Mouse (Mus musculus): ENCODE results near the gene Fut2.

Gene Fut2

DNA sequence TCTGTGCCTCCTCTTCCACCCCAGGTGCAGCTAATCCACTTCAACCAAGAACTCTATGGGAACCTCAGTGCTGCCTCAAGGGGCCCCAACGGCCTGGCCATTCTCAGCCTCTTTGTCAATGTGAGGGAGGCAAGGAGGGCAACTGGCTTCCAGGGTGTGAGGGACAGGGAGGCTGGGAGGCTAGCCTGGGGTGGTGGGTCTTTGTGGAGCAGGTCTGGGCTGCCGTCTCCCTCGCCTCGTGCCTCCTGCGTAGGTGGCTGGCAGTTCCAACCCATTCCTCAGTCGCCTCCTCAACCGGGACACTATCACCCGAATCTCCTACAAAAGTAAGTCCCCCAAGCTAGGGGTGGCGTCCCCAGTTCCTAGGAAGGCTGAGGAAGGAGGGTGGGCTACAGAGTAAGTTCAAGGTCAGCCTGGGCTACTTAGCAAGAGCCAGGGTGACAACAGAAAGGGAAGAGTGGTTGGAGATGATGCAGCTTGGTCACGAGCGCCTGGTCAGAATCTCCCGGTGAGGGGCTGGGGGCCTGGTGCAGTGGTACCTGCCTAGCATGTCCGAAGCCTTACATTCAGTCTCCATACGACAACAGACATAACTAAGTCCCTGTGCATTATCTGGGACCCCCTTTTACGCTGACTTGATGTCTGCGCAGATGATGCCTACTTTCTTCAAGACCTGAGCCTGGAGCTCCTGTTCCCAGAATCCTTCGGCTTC is 36.8 kb upstream of the Fut2 start:
- DNase-seq (ENCODE audit: low spot score), result no peak

DNA sequence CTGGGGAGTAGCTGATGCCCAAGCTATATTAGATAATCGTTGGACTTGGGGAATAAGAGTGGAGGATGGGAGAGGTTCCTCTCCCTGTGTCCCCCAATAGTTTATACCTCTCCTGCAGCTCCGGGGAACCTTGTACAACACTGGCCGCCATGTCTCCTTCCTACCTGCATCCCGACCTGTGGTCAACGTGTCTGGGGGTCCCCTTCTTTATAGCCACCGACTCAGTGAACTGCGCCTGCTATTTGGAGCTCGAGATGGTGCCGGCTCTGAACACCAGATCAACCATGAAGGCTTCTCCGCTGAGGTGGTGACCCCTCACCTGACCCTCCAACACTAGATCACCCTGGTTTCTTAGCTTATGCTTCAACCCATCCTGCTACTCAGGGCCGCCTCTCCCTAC is 36.1 kb upstream of the Fut2 start:
- DNase-seq (ENCODE audit: low spot score), result no peak

DNA sequence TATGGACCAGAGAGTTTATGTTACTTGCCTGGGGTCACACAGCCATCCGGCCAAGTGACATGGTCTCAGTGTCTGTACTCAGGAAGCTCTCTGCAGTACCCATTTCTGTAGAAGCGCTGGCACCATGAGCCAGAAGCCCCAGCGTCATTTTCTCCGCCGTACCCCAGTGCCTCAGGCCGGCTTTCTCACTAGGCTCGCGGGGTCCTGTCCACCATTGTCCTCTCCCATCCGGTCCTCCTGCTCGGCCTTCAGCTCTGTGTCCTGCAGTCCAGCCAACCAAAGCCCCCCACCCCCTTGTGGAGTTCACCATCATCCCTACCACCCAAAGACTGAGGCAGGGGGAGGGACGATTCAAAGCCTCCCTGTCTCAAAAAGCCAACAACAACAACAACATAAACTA is 35.4 kb upstream of the Fut2 start:
- DNase-seq (ENCODE audit: low spot score), result no peak

DNA sequence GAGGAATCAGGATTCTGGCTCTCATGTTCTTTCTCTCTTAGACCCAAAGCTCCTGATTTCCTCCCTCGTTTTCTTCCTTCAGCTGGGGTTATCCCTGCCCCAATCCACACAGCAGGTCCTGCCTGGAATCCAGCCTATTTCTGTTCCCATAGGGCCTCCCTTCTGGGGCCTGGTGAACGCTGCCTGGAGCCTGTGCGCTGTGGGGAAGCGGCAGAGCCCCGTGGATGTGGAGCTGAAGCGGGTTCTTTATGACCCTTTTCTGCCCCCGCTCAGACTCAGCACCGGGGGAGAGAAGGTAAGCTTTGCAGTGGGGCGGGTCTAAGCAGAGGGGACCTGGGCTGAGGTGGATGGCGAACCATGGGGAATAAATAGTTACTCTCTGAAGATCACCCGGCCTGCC is 34.9 kb upstream of the Fut2 start:
- DNase-seq (ENCODE audit: low spot score), result no peak

DNA sequence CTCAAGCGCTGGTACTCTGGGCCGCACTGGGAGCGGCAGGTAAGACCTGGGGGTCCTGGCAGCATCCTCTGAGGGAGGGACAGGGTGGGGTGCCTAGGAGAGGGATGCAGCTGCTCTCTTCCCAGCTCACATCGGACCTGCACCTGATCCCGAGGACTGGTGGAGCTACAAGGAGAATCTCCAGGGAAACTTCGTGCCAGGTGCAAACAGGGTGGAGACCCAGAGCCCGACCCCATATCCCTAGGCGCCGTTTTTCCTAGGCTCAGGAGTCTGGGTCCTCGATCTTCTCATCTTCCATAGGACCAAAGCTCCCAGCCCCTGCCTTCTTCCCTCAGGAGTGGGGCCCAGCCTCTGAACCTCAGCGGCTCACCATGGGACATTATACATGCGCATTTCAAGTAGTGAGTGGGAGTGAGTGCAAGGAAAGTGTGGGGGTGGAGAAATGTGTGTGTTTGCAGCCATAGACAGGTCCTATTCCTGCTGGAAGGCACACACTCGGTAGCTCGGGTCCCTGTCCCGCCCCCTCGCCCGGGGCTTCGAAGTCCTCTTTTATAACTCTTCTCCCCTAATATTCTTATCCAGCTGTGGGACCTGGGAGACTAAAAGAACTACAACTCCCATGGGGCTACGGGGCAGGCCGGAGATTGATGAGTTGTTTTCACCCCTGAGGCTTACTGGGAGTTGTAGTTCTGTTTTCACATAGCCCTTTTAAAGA is 34.3 kb upstream of the Fut2 start:
- DNase-seq (ENCODE audit: low spot score), result no peak

DNA sequence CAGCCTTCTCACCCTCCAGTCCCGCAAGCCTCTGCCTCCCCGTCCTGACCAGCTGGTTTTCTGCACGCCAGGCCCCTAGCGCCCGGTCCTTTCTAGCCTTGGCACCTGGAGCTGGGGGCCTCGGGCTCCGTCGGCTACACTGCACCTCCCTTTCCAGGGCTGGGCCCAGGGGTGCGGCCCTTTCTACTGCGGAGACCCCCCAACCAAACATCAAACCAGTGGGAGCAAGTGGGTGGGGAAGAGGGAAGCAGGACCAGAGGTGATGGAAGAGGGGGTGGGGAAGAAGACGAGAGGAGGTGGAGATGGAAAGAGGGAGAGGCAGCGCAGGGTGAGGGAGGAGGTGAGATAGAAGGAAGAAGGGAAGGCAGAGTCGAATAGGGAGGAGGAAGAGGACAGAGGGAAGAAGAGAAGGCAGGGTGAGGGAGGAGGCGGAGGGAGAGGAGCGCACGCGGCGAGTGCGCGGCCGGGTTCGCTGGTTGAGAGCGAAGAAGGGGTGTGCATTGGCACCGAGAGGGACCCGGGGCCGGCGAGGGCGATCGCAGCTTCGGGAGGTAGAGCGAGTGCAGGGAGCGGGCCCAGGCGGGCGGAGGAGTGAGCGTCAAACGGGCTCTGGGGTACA is 33.4 kb upstream of the Fut2 start, which contains the start of gene Car11:
TSS of gene Car11 (plus strand) at position 321 of the 619 bp plus-strand sequence.
- no peak for DNase-seq (ENCODE audit: low spot score)

DNA sequence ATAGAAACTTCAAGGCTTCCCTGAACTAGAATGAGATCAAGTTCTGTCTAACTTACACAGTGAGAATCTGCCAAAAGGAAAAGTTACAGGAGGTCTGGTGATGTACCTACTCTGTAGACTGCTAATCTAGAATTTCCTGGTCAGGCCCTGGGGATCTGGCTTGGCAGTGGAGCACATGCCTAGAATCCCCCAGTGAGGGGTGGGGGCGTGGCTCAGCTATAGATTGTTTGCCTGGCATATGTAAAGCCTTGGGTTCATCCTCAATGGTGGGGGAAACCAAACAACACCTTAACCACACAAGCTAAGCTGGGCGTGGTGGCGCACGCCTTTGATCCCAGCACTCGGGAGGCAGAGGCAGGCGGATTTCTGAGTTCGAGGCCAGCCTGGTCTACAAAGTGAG is 31.7 kb upstream of the Fut2 start:
- DNase-seq (ENCODE audit: low spot score), result no peak

DNA sequence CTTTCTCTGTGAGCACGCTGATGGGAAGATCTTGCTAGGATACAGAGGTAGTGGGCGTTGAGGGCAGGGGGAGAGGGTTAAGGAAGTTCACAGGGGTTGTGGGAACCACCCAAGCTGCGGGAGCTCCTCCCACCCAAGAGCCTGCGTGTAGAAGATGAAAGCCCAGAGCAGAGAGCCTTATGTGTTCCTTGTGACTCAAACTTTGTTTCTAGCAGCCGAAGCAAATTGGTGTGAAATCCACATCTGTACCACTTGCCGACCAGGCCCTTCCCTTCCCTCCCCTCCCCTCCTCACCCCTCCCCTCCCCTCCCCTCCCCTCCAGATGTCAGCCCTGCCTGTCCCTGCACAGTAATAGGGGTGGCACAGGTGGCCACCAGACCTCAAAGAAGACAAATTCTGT is 28.9 kb upstream of the Fut2 start:
- no peak for DNase-seq (ENCODE audit: low spot score)

DNA sequence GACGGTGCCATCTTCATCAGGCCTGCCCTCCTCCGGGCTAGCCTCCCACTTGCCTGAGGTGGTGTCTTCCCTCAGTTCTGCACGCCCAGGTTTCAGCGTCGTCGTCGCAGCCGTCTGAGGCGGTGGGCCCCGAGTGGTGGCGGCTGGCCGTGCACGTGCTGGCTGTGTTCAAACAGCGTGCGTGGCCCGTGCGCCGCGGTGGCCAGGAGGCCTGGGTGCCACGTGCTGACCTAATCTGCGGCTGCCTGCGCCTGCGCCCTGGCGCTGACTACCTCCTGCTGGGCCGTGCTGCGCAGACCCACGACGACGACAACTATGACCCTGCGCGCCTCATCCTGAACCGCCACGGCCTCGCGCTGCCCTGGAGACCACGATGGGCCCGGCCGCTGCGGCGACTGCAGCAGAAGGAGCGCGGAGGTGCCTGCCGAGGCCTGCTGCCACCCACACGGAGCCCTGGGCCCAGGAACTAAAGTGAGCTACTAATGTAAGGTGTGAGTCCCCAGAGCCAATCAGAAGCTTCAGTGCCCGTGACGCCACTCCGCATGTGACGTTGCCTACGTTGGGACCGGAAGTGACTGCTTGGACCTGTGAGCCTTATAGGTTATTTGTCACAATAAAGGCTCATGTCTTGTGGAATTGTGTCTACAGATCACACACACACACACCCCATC is 27.9 kb upstream of the Fut2 start, which contains the start of gene Sec1:
TSS of gene Sec1 (minus strand) at position 482 of the 671 bp plus-strand sequence.
- no peak for DNase-seq (ENCODE audit: low spot score)

DNA sequence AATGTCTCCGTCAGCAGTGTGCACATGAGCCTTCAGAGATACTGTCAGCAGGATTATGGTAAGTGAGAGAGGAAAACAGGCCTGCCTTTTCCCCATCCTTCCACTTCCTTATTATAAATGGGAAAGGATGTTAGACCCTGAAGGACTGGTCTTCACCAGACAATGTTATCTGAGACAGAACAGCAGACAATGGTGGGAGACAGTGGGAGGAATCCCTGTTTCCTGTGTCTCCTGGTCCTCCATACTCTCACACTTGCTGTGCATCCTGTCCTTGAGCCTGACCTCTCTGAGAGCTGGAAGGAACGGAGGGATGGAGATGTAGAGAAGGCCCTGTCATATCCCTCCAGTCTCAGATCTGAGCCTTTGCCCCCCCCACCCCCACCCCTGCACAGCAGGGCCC is 26.2 kb upstream of the Fut2 start:
- no peak for DNase-seq (ENCODE audit: low spot score)

DNA sequence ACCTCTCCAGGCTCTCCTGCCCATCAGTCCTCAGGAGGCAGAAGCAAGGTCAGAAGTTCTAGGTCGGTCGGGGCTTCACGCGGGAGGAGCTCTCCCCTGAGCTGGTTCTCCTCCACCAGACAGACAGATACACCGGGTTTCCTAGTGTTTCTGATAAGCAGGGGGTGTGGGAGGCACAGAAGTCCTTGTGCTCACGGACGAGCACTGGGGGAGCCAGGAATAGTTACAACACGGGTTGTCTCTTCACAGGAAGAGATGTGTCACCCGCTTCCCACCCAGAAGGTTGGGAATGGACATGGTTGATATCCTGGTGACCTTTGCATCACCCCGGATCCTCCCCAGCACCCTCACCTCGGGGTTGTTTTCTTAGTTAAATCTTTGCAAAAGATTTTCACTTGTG is 23.6 kb upstream of the Fut2 start:
- no peak for DNase-seq (ENCODE audit: low spot score)

DNA sequence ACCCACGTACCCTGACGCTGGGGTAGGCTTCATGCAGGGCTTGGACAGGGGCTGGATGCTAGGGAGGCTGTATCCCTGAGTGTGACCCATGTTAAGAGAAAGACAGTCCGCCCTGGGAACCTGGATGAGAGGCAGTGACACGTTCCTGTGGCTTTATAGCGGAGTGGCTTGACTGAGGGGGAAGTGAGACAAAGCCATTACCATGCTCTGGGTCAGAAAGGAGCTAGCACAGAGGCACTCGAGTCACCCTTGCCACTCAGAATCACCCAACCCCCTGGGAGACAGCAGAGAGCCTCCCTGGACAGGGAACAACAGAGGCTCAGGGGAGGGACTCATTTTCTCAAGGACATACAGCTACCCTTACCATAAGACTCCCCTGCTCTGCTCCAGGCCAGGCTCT is 22.9 kb upstream of the Fut2 start:
- DNase-seq (ENCODE audit: low spot score), result no peak

DNA sequence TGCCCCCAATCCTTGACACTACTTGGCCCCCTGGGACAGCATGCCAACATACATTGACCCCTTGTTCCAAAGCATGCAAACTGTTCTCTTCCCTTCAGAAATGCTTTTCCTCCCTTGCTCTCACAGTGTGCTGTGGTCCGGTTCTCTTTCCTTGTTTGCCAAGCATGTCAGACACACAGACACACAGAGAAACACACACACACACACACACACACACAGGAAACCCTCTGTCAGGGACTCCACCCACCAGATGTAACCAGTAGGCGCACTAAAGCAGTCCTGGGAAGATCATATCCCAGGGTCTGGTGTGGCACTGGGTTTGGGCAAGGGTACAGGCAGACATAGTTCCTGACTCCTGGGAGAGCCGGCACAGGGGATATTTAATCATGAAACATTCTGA is 20.6 kb upstream of the Fut2 start:
- no peak for DNase-seq (ENCODE audit: low spot score)

DNA sequence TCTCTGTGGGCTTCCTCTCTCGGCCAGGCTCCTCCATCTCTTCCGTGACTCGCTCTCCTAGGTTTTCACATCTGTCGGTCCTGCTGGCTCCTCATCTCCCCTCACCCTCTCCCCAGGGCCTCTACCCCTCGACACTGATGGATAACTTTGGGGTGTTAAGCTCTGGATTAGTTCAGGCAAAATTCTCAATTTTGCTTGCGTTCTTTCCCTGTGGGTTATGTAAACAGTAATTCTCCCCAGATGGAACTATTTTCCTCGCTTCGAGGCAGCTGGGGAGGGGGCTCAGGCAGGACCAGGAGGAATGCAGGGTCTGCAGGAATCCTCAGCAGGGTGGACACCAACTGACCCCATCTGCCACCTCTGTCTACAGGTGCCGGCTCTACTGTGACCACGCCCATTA is 19.6 kb upstream of the Fut2 start:
- DNase-seq (ENCODE audit: low spot score), result no peak

DNA sequence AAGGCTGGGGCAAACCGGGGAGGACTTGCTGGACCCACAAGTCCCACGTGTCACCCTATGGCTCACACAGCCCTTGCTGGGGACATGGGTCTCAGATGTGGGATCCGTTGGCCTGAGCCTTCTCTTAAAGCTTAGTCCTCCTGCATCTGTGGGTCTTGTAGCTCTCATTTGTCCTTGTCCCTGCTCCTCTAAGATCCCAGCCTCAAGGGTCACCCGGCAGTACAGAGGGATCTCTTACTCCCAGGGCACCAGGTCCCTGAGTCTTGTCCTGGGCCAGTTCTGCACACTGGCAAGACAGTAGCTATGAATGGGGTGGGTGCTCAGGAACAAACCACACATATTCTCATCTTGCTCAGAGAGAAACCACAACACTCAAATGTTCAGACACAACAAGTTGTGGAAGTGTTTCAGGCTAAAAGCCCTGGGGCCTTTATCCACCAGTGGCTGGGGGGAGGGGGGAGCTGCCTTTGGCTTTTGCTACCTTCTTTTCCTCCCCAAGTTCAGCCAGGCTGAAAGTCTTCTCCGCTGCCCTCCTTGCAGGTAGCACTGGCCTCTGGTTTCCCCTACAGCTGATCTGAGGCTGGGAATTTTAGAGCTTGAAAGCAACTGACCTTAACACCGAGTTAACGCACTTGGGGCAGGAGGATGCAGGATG is 17.3 kb upstream of the Fut2 start, which contains the start of gene Ntn5:
TSS of gene Ntn5 (plus strand) at position 627 of the 655 bp plus-strand sequence.
- DNase-seq (ENCODE audit: low spot score), result no peak

DNA sequence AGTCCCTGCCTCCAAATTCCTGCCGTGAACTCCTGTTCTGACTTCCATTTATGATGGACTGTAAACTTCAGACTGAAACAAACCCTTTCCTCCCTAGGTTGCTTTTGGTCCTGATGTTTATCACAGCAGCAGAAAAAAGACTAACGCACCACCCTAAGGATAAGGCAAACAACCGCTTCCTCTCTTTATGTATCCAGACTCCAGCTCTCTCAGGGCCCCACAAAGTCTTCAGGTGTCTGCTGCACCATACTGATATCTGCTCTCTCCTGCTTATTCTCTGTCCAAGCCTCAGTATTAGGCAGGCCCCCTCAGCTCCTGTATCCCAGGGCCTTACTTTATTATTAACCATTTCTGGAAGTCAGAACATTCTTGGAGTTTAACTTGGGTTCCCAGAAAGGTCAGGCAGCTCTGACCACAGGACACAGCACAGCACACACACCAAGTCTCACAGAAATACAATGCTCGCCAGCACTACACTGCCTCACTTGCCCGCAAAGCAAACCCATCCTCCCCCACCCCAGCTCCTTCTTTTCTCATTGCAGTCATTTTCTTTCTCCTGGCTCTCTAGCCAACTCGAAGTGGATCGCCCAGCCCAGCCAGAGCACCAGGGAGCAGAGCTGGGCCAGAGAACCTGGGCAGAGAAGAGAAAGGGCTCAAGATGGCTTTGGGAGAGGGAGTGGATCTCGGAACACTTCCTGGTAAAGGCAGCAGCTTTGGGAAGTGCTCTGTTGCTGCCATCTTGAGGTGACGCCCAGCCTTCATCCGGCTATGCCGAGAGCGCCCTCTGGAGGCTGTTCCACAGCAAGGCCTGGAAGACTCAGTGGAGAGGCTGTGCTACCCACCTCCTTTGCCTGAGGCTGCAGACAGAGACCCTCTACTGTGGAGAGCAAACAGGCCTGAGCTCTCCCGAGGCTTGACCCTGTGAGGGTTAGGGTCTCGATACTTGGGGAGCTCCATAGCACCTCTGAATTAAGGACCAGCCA is 16.2 kb upstream of the Fut2 start:
- DNase-seq (ENCODE audit: low spot score), result peak; percentile 72

DNA sequence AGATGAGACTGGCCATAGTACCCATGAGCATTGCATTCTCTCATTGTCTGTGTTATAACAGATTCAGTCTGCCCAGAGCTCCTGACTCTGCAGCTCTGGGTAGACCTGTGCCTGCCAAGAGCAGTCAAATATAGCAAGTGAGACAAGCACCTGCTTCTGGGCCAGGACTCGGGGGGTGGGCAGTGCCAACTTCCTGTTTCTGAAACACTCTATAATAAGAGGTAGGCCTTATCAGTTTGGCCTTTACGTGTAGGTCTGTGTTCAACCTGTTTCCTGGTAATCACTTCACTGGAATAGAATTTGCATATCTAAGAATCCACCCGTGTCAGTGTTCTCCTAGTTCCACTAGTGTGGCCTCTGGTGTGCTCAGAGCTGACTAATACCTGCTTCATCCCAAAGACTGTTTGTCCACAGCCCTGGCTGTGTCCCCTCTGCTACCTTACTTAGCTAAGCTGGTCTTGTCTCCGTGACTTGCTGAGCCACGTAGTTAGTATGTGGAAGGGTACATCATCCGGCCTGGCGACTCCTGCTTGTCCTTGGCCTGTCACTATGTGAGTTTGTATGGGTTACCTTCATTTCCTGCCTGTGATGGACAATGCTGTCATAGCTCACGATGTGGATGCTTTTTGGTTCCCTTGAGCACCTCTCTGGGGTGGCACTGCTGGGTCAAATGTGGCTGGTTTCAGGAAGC is 15.0 kb upstream of the Fut2 start:
- no peak for DNase-seq (ENCODE audit: low spot score)

DNA sequence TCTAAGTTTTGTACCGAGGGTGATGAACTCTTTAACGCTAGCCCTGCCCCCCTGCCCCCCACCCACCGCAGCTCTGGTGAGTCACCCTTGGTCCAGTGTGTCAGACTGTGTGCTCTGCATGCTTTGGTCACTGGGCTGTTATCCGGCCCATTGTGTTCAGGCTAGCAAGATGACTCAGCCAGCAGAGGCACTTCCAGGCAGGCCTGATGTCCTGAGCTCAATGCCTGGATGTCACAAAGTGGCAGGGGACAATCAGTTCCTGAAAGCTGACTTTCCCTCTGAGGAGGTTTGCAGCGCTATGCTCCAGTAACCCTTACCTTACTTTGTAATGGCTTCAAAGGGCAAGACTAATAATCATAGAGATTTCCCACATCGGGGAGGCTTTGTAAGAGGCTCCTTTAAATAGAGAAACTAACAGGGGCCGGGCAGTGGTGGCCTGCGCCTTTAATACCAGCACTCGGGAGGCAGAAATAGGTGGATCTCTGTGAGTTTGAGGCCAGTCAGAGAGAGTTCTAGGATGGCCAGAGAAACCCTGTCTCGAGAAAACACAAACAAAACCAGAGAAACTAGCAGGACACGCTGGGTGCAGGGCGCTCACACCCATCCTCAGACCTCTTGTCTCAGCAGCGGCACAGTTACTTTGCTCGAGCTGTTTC is 13.9 kb upstream of the Fut2 start:
- DNase-seq (ENCODE audit: low spot score), result no peak

DNA sequence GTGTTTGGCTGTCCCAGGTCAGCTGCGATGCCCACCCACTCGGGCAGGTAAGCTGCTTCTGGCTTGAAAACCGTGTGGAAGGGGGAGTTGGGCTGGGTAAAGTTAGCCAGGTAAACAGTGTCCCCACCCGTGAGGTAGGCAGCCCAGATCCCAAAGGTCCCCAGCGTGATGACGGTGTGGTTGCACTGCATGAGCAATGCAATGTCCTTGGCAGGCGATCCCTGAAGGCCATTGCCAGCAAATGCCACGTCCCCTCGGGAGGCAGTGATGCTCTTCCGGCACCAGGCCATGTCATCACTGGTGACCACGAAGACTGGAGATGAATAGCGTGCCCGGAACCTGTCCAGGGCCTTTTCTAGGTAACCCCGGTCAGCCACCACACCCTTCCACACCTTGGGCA is 12.3 kb upstream of the Fut2 start:
- DNase-seq (ENCODE audit: low spot score), result no peak
